Mouse (Mus musculus): ENCODE results near the gene Pde1a. TPM values are rescaled to one million over a fixed set of nuclear protein-coding genes. Genes with fewer than 3 reads are reported as not detected.

Gene Pde1a
- polyA plus RNA-seq (2012; rRNA removed): 18.7 and 19.2 TPM in 2 replicates

DNA sequence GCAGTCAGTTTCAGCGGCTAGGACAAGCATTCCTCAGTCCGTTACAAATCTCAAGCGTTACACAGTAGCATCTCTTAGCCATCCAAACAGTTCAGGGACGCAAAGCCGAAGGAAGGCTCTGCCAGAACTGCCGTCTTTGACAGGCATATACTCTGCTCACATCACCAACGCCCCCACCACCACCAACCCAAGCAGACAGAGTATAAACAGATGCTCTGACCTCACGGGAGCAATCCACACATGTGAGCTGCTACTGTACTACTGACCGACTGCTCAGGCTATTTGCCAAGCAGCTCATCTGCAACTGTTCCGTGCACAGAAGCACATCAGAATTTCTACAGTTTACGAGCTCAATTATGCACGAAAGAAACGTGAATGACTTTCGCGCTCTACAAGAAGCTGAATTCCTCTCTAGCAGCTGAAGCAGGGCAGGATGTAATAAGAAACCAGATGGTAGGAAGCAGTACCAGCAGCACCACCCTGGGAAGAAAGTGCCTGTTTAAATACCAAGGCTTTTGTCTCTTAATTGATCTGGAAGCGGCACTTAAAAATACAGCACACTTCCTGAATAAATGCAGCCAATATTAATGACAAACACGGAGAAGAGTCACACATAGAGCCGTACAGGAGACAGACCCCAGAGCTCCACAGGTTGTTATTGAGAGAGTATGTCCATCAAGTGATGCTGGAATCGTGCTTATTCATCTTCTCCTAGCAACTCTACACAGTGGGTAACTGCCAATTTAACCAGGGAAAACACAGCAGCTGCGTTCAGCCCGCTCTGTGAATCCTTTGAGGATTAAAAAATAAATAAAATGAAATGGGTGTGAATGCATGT is at the start of gene Pde1a:
Pde1a (minus strand) TSS at position 598 of the 838 bp plus-strand sequence.

Other genes with a start within 250 kb of the Pde1a start
- gene Prdx6b, start 163.0 kb upstream of the Pde1a start, polyA plus RNA-seq (2012; rRNA removed): not detected in 2 replicates
- gene Dnajc10, start 186.0 kb upstream of the Pde1a start, polyA plus RNA-seq (2012; rRNA removed): 42.8 and 49.0 TPM in 2 replicates

Measured in central nervous system, embryonic 18 days (tissue).